Mouse (Mus musculus) heart, embryonic 15.5 days (tissue): ENCODE measurements around the gene Arl6. TPM values are rescaled to one million over a fixed set of nuclear protein-coding genes. Genes with fewer than 3 reads are reported as not detected.

Source experiments
- ATAC-seq: fragments of 200-750 bp; cut with Nextera tagmentation; replicated peaks from 2 replicates; pipeline ENCODE4 v1.8.0; 2017; ENCODE audit warnings: low read depth, moderate TSS enrichment; ENCODE audit not compliant: insufficient number of reproducible peaks, insufficient read depth, low FRiP score
- H3K27ac ChIP-seq: fragments of 300-500 bp; sonication (generic); 2 replicates; pipeline ENCODE4 v1.5.1; 2015; ENCODE audit warnings: mild to moderate bottlenecking, inconsistent platforms
- H3K27me3 ChIP-seq: fragments of 300-500 bp; sonication (generic); 2 replicates; pipeline ENCODE4 v1.6.1; 2015; ENCODE audit warnings: inconsistent platforms
- H3K36me3 ChIP-seq: fragments of 300-500 bp; sonication (generic); 2 replicates; pipeline ENCODE4 v1.6.1; 2015; ENCODE audit warnings: mild to moderate bottlenecking, inconsistent platforms
- H3K4me1 ChIP-seq: fragments of 300-500 bp; sonication (generic); replicated peaks from 2 replicates; pipeline ENCODE4 v1.6.1; 2015; ENCODE audit warnings: inconsistent platforms
- H3K4me2 ChIP-seq: fragments of 300-500 bp; sonication (generic); 2 replicates; pipeline ENCODE4 v1.6.1; 2015; ENCODE audit warnings: inconsistent platforms, mild to moderate bottlenecking, moderate library complexity
- H3K4me3 ChIP-seq: fragments of 300-500 bp; sonication (generic); 2 replicates; pipeline ENCODE4 v1.5.1; 2015; ENCODE audit warnings: mild to moderate bottlenecking, inconsistent platforms
- H3K9ac ChIP-seq: fragments of 300-500 bp; sonication (generic); 2 replicates; pipeline ENCODE4 v1.6.1; 2015; ENCODE audit warnings: mild to moderate bottlenecking, inconsistent platforms
- H3K9me3 ChIP-seq: fragments of 300-500 bp; sonication (generic); replicated peaks from 2 replicates; pipeline ENCODE4 v1.6.1; 2016; ENCODE audit warnings: inconsistent platforms
- WGBS: fragments of 180-500 bp; shearing (Covaris S2); methylation state at CpG from one replicate; pipeline ENCODE4 v1.1.7; 2015; ENCODE audit warnings: mixed read lengths; 5-methylcytosine and 5-hydroxymethylcytosine counted together
- polyA plus RNA-seq: library from polyadenylated mRNA; unstranded; fragments of >200 nt; fragmentation: Nextera tagmentation; extraction: Ambion mirVana; gene quantifications from 2 replicates; pipeline ENCODE4 v1.2.1, GENCODE M21; 2015

The Arl6 gene
- polyA plus RNA-seq, 1 experiment from 2014 or later = 22.2 TPM

DNA sequence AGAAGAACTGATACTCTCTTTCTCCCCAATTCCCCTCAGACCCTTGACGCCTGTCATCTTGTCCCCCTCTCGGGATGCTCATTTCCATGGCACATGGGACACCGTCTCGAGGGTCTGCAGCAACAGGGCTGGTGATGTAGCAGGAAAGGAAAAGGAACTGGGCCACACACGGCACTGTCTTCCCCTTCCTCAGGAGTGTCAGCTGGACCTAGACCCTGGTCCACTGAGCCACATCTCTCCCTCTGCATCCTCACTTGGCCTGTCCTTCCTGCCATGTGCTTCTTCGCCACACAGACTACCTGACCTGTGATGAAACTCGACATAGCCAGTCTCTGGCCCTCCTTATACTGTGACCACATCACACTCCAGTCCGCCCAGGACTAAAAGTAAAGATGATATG, 52.3 kb downstream of the Arl6 start:
- Histone ChIP-seq H3K27me3 (no peaks in the 10 kb centered on the region), H3K27ac (peak overlapping the region; percentile 82), H3K4me1 (peaks cover 62% of the 10 kb centered on the region), H3K9ac (no peak overlapping the region), H3K36me3 (no peaks in the 10 kb centered on the region), H3K4me2 (no peak overlapping the region), H3K9me3 (no peaks in the 10 kb centered on the region), H3K4me3 (no peak overlapping the region)
- no peak for ATAC-seq
- WGBS = 84% methylated on average over 8 of the region's 8 CpGs

DNA sequence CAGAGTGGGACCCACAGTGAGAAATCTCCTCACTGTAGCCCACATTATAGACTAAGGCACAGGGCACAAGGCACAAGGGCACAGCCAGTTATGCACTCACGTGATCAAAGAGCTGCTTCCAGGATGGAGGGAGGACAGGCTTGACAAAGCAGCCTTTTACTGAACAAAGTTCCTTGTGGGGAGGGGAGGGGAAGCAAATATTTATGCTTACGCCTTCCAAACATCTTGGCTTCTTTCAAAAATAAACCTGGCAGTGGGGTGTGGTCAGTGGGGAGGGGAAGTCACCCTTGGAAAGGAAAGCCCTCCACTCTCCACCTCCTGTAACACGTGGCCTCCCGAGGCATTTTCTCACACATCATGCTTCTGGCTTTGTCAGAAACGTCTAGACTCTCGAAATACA, 52.9 kb downstream of the Arl6 start:
- Histone ChIP-seq H3K4me1 (peaks cover 59% of the 10 kb centered on the region), H3K9ac (no peak overlapping the region), H3K27ac (peak overlapping the region; percentile 82), H3K36me3 (no peaks in the 10 kb centered on the region), H3K9me3 (no peaks in the 10 kb centered on the region), H3K27me3 (no peaks in the 10 kb centered on the region), H3K4me3 (no peak overlapping the region), H3K4me2 (no peak overlapping the region)
- ATAC-seq = no peak
- 20% methylated on average over 6 of the region's 6 CpGs for WGBS

DNA sequence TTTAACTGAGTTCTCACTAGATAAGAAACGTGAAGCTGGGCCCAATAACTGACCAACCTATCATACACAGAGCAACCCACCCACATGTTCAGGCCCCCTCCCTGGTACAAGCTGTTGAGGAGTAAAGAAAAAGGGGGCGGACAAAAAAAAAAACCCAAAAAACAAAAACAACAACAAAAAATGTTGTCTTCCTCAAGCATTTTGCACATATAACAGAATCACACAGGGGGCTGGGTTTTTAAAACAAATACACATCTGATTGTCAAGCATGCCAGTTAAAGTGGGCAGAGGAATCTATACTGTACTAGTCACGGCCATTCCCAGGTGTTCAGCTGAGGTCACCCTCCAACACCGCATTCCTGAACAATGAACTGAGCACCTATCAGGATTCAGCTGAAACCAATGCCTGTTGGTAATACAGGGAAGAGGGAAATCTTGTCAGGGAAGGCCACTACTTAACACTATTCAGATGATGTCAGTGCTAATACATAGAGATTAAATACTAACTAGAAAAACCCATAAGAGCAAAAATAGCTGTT, 53.4 kb downstream of the Arl6 start:
- Histone ChIP-seq H3K4me3 (no peak overlapping the region), H3K27ac (peak overlapping the region; percentile 82), H3K9ac (no peak overlapping the region), H3K36me3 (no peaks in the 10 kb centered on the region), H3K4me2 (no peak overlapping the region), H3K27me3 (no peaks in the 10 kb centered on the region), H3K9me3 (no peaks in the 10 kb centered on the region), H3K4me1 (peaks cover 55% of the 10 kb centered on the region)
- WGBS = 66% methylated on average over 4 of the region's 4 CpGs
- no peak for ATAC-seq

DNA sequence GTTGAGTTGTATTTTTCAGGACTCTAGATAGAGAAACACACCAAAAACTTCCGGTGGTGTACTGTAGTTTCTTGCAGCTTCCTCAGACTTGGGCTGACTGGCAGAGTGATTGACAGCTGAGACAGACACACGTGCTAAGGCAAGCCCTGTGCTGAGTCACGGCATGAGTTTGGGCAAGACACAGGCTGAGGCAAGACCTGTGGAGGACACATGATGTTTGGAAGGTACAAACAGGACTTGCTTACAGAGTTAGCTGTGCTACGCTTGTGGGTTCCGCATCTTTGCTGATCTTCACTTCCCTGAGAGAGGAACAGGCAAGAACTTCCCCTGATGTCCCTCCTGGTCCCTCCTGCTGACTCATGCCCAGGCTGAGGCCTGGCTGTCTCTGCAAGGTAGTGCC, 55.7 kb downstream of the Arl6 start:
- no peak for ATAC-seq
- Histone ChIP-seq H3K4me2 (no peak overlapping the region), H3K27ac (no peak overlapping the region), H3K27me3 (no peaks in the 10 kb centered on the region), H3K36me3 (no peaks in the 10 kb centered on the region), H3K9ac (no peak overlapping the region), H3K4me3 (no peak overlapping the region), H3K4me1 (peaks cover 38% of the 10 kb centered on the region), H3K9me3 (no peaks in the 10 kb centered on the region)
- 70% methylated on average over 5 of the region's 5 CpGs for WGBS

DNA sequence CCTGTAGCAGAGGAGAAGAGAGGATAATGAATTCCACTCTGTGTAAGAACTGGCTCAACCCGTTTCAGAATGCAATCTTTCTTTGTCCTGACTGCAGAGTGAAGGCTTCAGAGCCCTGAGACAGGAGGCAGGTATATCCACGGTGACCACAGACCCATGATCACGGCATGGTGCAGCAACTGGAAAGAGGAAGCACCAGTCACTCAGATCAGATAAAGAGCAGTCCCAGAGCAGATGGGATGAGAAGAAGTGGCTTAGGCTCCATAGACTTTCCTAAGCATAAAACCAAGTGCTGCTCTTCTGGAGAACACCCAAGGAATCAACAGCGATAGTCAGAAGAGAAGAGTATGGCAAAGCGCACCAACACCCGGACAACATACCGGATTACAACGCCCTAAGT, 60.0 kb downstream of the Arl6 start:
- Histone ChIP-seq H3K9ac (no peak overlapping the region), H3K4me3 (no peak overlapping the region), H3K27me3 (no peaks in the 10 kb centered on the region), H3K36me3 (peaks cover 14% of the 10 kb centered on the region; the same call in 1 of the 2 replicates), H3K9me3 (no peaks in the 10 kb centered on the region), H3K4me1 (peaks cover 6% of the 10 kb centered on the region; the same call in 1 of the 2 replicates), H3K4me2 (no peak overlapping the region), H3K27ac (no peak overlapping the region)
- no peak for ATAC-seq
- 78% methylated on average over 8 of the region's 8 CpGs for WGBS

DNA sequence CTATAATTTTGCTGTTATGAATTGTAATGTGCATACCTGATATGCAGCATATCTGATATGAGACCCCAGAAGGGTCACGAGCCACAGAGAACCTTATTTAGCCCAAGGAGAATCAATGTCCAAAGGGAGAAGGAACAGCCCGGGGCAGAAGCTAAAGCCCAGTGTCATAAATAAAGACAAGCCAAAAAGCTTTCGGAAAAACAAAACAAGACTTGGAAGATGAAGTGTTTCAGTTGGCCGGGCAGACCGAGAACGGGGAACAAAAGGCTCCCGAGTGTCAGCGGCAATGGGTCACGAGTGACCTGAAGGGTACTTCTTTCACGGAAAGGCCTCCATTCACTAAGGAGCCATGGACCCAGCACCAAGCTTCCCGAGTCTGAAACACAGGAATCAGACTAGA, 65.2 kb downstream of the Arl6 start:
- 82% methylated on average over 11 of the region's 11 CpGs for WGBS
- no peak for ATAC-seq
- no peak overlapping the region for H3K27ac ChIP-seq
- H3K4me1 ChIP-seq = peaks cover 18% of the 10 kb centered on the region
- H3K4me3 ChIP-seq = no peak overlapping the region
- no peaks in the 10 kb centered on the region for H3K27me3 ChIP-seq
- H3K36me3 ChIP-seq = peaks cover 14% of the 10 kb centered on the region; the same call in 1 of the 2 replicates
- H3K9ac ChIP-seq = no peak overlapping the region
- no peak overlapping the region for H3K4me2 ChIP-seq
- no peaks in the 10 kb centered on the region for H3K9me3 ChIP-seq

DNA sequence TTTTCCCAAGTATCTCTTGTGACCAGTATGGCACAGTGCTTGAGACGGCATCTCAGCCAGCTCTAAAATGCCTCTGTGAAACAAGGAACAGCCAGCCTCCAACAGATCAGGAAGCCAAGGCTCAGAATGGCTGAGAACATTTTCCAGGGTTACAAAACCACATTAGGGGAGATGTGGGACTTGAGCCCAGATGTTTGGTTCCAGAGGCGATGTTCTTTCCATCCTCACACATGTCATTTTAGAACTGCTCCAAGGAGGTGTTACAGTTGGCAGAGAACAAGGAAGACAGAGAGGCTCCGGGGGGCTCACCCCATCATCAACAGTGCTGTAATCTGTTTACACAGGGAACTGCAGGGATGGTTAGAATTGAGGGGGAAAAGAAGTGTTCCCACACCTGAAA, 66.5 kb downstream of the Arl6 start:
- Histone ChIP-seq H3K27me3 (no peaks in the 10 kb centered on the region), H3K4me2 (no peak overlapping the region), H3K4me1 (peaks cover 31% of the 10 kb centered on the region), H3K9ac (no peak overlapping the region), H3K27ac (peak overlapping the region; percentile 12; the same call in 1 of the 2 replicates), H3K36me3 (peaks cover 14% of the 10 kb centered on the region; the same call in 1 of the 2 replicates), H3K9me3 (no peaks in the 10 kb centered on the region), H3K4me3 (no peak overlapping the region)
- ATAC-seq = no peak
- WGBS = 48% methylated on average over 3 of the region's 3 CpGs

DNA sequence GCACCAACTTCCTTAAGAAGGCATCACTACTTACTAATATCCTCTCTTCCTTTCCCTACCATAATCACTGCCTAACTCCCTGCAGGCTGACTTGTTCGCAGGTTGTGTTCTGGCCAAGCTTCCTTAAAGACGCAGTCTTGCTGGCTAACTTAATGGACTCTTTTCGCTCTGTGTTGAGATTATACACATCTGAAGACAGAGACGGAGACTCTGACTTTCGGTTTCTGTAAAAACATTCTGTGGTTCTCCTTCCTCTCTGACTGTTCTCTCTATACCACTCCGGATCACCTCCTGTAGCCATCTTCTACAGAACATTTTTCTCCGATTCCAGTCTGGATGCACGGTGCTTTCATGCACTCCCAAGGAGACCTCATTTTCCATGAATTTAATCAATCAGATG, 68.4 kb downstream of the Arl6 start:
- Histone ChIP-seq H3K27me3 (no peaks in the 10 kb centered on the region), H3K27ac (no peak overlapping the region), H3K9me3 (no peaks in the 10 kb centered on the region), H3K9ac (no peak overlapping the region), H3K4me3 (no peak overlapping the region), H3K4me1 (peaks cover 46% of the 10 kb centered on the region), H3K4me2 (no peak overlapping the region), H3K36me3 (peaks cover 7% of the 10 kb centered on the region; the same call in 1 of the 2 replicates)
- ATAC-seq = no peak
- WGBS = 87% methylated on average over 8 of the region's 8 CpGs

DNA sequence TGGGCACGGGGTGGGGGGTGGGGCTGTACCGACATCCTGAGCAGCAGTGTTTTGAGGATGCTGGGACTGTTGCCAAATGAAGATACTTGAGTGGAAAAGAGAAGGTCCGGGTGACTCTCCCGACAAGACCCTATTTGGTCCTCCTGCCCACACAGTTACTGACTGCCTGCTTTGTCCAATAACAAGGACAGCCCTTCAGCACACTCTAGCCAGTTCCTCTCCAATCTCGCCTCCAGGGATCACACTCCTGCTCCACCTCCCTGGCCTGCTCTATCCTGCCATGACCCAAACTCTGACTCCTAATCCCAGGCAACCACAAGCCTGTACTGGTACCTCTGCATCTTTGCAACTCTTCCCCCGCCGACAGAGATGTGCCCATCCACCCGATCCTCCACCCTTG, 69.4 kb downstream of the Arl6 start:
- H3K4me3 ChIP-seq = no peak overlapping the region
- 48% methylated on average over 8 of the region's 8 CpGs for WGBS
- H3K27me3 ChIP-seq = no peaks in the 10 kb centered on the region
- H3K27ac ChIP-seq = no peak overlapping the region
- H3K9me3 ChIP-seq = no peaks in the 10 kb centered on the region
- no peak overlapping the region for H3K4me2 ChIP-seq
- peak; percentile 48; the same call in 1 of the 2 replicates for ATAC-seq
- H3K36me3 ChIP-seq = peaks cover 4% of the 10 kb centered on the region
- H3K9ac ChIP-seq = no peak overlapping the region
- peaks cover 49% of the 10 kb centered on the region for H3K4me1 ChIP-seq

DNA sequence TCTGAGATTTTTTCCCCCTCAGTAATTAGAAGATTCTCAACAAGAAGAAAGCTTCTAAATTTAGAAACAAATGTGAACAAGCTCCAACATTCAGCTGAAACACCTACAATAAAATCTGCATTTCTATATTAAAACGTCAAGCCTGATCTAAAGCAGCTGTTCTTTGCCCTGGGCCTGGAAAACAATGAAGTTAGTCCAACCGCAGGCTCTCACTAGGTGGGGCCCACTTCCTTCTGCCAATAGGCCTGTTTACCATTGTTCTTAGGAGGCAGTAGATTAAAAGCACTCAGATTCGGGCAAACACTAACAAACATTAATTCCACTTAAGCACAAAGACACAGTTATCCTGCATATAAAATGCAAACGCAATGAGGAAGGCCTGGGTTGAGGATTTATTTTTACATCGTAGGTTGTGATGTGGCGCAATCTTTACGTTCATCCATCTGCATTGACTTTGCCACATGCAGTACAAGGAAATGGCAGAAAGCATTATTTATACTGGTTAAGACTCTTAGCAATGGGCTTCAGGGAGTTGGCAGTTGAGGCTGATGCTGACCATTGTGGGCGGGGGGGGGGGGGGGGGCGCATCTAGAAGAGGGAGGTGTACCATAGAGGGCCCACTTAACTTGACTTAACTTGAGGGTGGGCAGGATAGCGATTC, 71.3 kb downstream of the Arl6 start:
- Histone ChIP-seq H3K27me3 (no peaks in the 10 kb centered on the region), H3K9me3 (no peaks in the 10 kb centered on the region), H3K4me3 (no peak overlapping the region), H3K9ac (no peak overlapping the region), H3K4me1 (peaks cover 48% of the 10 kb centered on the region), H3K36me3 (peaks cover 5% of the 10 kb centered on the region), H3K4me2 (no peak overlapping the region), H3K27ac (peak overlapping the region; percentile 50)
- 57% methylated on average over 9 of the region's 10 CpGs for WGBS
- ATAC-seq = no peak

DNA sequence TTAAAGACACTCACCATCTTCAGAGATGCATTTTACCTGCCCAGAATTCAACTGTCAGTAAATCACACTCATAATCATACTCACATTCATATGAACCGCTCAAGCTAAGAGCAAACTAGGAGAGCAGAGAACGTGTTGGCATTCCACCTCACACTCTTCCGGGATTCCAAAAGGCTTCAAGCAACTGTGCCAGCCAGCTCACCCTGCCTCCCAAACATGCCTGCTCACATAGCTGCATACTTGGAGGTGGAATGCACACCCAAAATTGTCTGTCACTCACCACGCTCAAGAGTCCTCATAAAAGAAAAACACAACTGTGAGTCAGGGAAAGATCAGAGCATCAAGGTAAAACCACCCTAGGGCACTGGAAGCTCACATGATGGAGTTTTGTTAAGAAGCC, 72.8 kb downstream of the Arl6 start:
- no peak overlapping the region for H3K4me3 ChIP-seq
- H3K9me3 ChIP-seq = no peaks in the 10 kb centered on the region
- peak; percentile 73; the same call in 1 of the 2 replicates for ATAC-seq
- peak overlapping the region; percentile 50 for H3K27ac ChIP-seq
- 48% methylated on average over 4 of the region's 4 CpGs for WGBS
- H3K4me2 ChIP-seq = peak overlapping the region; percentile 12; the same call in 1 of the 2 replicates
- H3K27me3 ChIP-seq = no peaks in the 10 kb centered on the region
- peaks cover 5% of the 10 kb centered on the region for H3K36me3 ChIP-seq
- no peak overlapping the region for H3K9ac ChIP-seq
- peaks cover 45% of the 10 kb centered on the region for H3K4me1 ChIP-seq

DNA sequence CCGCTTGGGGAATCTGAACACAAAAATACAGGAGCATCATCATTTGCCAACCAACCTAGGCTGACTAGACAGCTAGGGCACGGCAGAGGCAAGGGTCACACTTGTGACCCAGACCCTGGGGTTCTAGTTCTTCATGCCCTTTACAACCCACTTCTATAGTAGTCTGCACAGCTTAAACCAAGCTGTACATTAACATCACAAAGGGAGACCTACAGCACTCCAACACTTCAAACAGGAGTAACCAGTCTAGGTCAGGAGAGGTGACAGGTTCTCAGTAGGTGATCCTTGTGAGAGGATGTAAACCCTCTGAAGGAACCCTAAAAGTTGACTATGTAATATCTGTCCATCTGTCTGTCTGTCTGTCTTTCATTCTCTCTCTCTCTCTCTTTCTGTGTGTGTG, 73.6 kb downstream of the Arl6 start:
- WGBS = 82% methylated on average over 2 of the region's 2 CpGs
- peaks cover 5% of the 10 kb centered on the region for H3K36me3 ChIP-seq
- no peak overlapping the region for H3K4me3 ChIP-seq
- no peak overlapping the region for H3K9ac ChIP-seq
- ATAC-seq = no peak
- H3K9me3 ChIP-seq = no peaks in the 10 kb centered on the region
- H3K4me2 ChIP-seq = no peak overlapping the region
- H3K27ac ChIP-seq = no peak overlapping the region
- peaks cover 45% of the 10 kb centered on the region for H3K4me1 ChIP-seq
- H3K27me3 ChIP-seq = no peaks in the 10 kb centered on the region
